Comparison of ENCODE assay signal across 8 mouse cellular contexts in the genomic region with DNA sequence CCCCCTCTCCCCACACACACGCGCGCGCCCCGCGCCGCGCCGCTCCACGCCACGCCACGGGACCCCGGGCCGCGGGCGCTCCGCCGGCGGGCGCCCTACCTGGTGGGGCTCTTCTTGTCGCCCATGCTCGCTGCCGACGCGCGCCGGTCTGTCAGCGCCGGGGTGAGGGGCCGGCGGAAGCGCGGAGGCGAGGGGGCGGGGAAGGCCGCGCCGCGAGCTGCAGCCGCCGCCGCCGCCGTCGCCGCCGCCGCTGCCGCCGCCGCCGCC. TPM values are rescaled to one million over a fixed set of nuclear protein-coding genes. Genes with fewer than 3 reads are reported as not detected.
A peak's percentile ranks its signal among the peaks of the same experiment; 100 is the strongest.
DNase-seq lines count a peak whose midpoint lies in the region; ATAC-seq and TF ChIP-seq lines count a peak whose summit lies in the region.

No protein-coding gene starts in this region.

- no peak for TF ChIP-seq CTCF in lung, postnatal 0 days (IDR thresholded peaks at IDR 0.05)
- TF ChIP-seq CTCF in olfactory bulb, adult 2 months (IDR thresholded peaks at IDR 0.05; ENCODE audit: insufficient read depth, low read depth, low read length) = no peak

- no peaks in the 10 kb centered on the region for H3K4me1 ChIP-seq in lung, postnatal 0 days (ENCODE audit: insufficient read depth, low read depth, low read length)
- peaks cover 3% of the 10 kb centered on the region for H3K4me1 ChIP-seq in forebrain, embryonic 11.5 days (replicated peaks; ENCODE audit: control insufficient read depth, insufficient read depth, low read length)
- no peaks in the 10 kb centered on the region for H3K4me1 ChIP-seq in limb, embryonic 11.5 days (ENCODE audit: control insufficient read depth, insufficient read depth, low read length)
- H3K4me1 ChIP-seq in olfactory bulb, adult 2 months (ENCODE audit: control insufficient read depth, insufficient read depth, low read length) = peaks cover 10% of the 10 kb centered on the region

- peak overlapping the region; percentile 95 for H3K27ac ChIP-seq in lung, postnatal 0 days (ENCODE audit: low read length)
- peak overlapping the region; percentile 85 for H3K27ac ChIP-seq in forebrain, embryonic 11.5 days (ENCODE audit: low read depth, low read length)
- peak overlapping the region; percentile 92 for H3K27ac ChIP-seq in limb, embryonic 11.5 days (replicated peaks; ENCODE audit: low read depth, low read length)
- no peak overlapping the region for H3K27ac ChIP-seq in olfactory bulb, adult 2 months (ENCODE audit: insufficient read depth, low read depth, low read length)

- no peaks in the 10 kb centered on the region for H3K27me3 ChIP-seq in lung, postnatal 0 days (replicated peaks; ENCODE audit: insufficient read depth, low read length)
- H3K27me3 ChIP-seq in forebrain, embryonic 11.5 days (ENCODE audit: control insufficient read depth, insufficient read depth, low read length) = no peaks in the 10 kb centered on the region
- H3K27me3 ChIP-seq in limb, embryonic 11.5 days (ENCODE audit: control insufficient read depth, insufficient read depth, low read length) = no peaks in the 10 kb centered on the region

- no peak for TF ChIP-seq EP300 in lung, postnatal 0 days (IDR thresholded peaks at IDR 0.05)

- ATAC-seq in lung, postnatal 0 days = no peak
- ATAC-seq in forebrain, embryonic 11.5 days (replicated peaks; ENCODE audit: low FRiP score) = no peak; the same call in 1 of the 2 replicates
- no peak for ATAC-seq in limb, embryonic 11.5 days (ENCODE audit: insufficient number of reproducible peaks, low FRiP score, low TSS enrichment, low read depth)

- H3K4me3 ChIP-seq in lung, postnatal 0 days (ENCODE audit: low read depth, low read length) = peak overlapping the region; percentile 91
- peak overlapping the region; percentile 92 for H3K4me3 ChIP-seq in forebrain, embryonic 11.5 days (ENCODE audit: low read depth, low read length)
- peak overlapping the region; percentile 79; the same call in 1 of the 2 replicates for H3K4me3 ChIP-seq in limb, embryonic 11.5 days (ENCODE audit: low read depth, low read length)
- H3K4me3 ChIP-seq in olfactory bulb, adult 2 months (ENCODE audit: insufficient read depth, low read depth, low read length) = peak overlapping the region; percentile 99

- whole genome bisulfite sequencing in lung, postnatal 0 days = no CpG with 5 or more reads among the region's 52 CpGs
- 0% methylated on average over 7 of the region's 52 CpGs for WGBS in forebrain, embryonic 11.5 days
- WGBS in limb, embryonic 11.5 days = under 1% methylated on average over 38 of the region's 52 CpGs
- WGBS in olfactory bulb, adult 2 months = 17% methylated on average over 52 of the region's 52 CpGs

- peak overlapping the region; percentile 90 for H3K4me2 ChIP-seq in lung, postnatal 0 days (replicated peaks; ENCODE audit: low read depth, low read length)
- peak overlapping the region; percentile 85; the same call in 1 of the 2 replicates for H3K4me2 ChIP-seq in forebrain, embryonic 11.5 days (ENCODE audit: low read depth, low read length, severe bottlenecking)
- peak overlapping the region; percentile 81 for H3K4me2 ChIP-seq in limb, embryonic 11.5 days (ENCODE audit: low read depth, severe bottlenecking)

- H3K9ac ChIP-seq in lung, postnatal 0 days (replicated peaks; ENCODE audit: low read depth) = peak overlapping the region; percentile 73
- peak overlapping the region; percentile 92 for H3K9ac ChIP-seq in forebrain, embryonic 11.5 days (ENCODE audit: low read length)
- peak overlapping the region; percentile 91 for H3K9ac ChIP-seq in limb, embryonic 11.5 days (ENCODE audit: low read length)

- no peak for DNase-seq in lung, postnatal 0 days (ENCODE audit: low spot score)
- no peak for DNase-seq in lung, adult 18-20 months
- DNase-seq in forebrain, embryonic 11.5 days (ENCODE audit: low spot score) = no peak
- no peak for DNase-seq in limb, embryonic 11.5 days (ENCODE audit: low spot score)
- no peak for DNase-seq in left cerebral cortex, postnatal 10 days (ENCODE audit: extremely low spot score in 1 of 2, low spot score in 2 of 2)
- no peak for DNase-seq in adrenal gland, adult 2 months
- no peak for DNase-seq in kidney, postnatal 25 days

- intact Hi-C loops in left cerebral cortex, postnatal 10 days (cut with DNase I) = loop anchor here (5.0 kb wide), 1 partner anchor 59 kb away; a partner anchor contains a TSS

- no peak for TF ChIP-seq POLR2A in olfactory bulb, adult 2 months (IDR thresholded peaks at IDR 0.05; ENCODE audit: insufficient read depth, low read depth, low read length)

- H3K9me3 ChIP-seq in lung, postnatal 0 days (ENCODE audit: low read length) = no peaks in the 10 kb centered on the region
- no peaks in the 10 kb centered on the region for H3K9me3 ChIP-seq in forebrain, embryonic 11.5 days (ENCODE audit: control insufficient read depth, low read length)
- no peaks in the 10 kb centered on the region for H3K9me3 ChIP-seq in limb, embryonic 11.5 days (ENCODE audit: control insufficient read depth, low read length)

- H3K36me3 ChIP-seq in lung, postnatal 0 days (ENCODE audit: insufficient read depth, low read length) = no peaks in the 10 kb centered on the region
- no peaks in the 10 kb centered on the region for H3K36me3 ChIP-seq in forebrain, embryonic 11.5 days (ENCODE audit: control insufficient read depth, insufficient read depth, low read length)
- H3K36me3 ChIP-seq in limb, embryonic 11.5 days (ENCODE audit: control insufficient read depth, insufficient read depth, low read length) = no peaks in the 10 kb centered on the region; the same call in 1 of the 2 replicates

RNA-seq across cellular contexts. Expression of a gene that starts 0.1 kb away (rescaled TPM):
- polyA plus RNA-seq in lung, postnatal 0 days (2015; fragmentation: Nextera tagmentation; extraction: Ambion mirVana) = 58.2 and 60.4 TPM in 2 replicates
- 106 and 116 TPM in 2 replicates for polyA plus RNA-seq in forebrain, embryonic 11.5 days (2014; fragmentation: Nextera tagmentation; extraction: Ambion mirVana)
- 99.0 and 109 TPM in 2 replicates for polyA plus RNA-seq in limb, embryonic 11.5 days (2014; fragmentation: Nextera tagmentation; extraction: Ambion mirVana)
- not detected in 2 replicates for polyA plus RNA-seq in olfactory bulb, adult 2 months (2012; ENCODE audit: insufficient read depth, insufficient read length, low replicate concordance, missing spikeins)
- total RNA-seq in left cerebral cortex, postnatal 10 days (2021) = 10 to 100 TPM; 97.5 to 98.5 TPM
- total RNA-seq in adrenal gland, adult 2 months (2021) = 10 to 100 TPM; 41.1 to 41.5 TPM
- 29.7 and 29.9 TPM in 2 replicates for polyA plus RNA-seq in adrenal gland, adult 2 months (2012; rRNA removed)
